Mouse (Mus musculus): ENCODE measurements at regions not wholly inside any gene's neighbourhood (a gene's known extent, or its start where the extent isn't known, plus 50 kb on each side); places are given as distances from the start of the nearest gene placed in this dataset.

GRCm38 (mm10) chr9:46737446-46737845, 261.1 kb upstream of the Gm4791 start:
- no peak for DNase-seq (ENCODE audit: low spot score in 2 of 2)

- no peak for DNase-seq (ENCODE audit: low spot score in 2 of 2)
Measured at GRCm38 (mm10) chr9:46736232-46736631, 262.3 kb upstream of the Gm4791 start.

DNA sequence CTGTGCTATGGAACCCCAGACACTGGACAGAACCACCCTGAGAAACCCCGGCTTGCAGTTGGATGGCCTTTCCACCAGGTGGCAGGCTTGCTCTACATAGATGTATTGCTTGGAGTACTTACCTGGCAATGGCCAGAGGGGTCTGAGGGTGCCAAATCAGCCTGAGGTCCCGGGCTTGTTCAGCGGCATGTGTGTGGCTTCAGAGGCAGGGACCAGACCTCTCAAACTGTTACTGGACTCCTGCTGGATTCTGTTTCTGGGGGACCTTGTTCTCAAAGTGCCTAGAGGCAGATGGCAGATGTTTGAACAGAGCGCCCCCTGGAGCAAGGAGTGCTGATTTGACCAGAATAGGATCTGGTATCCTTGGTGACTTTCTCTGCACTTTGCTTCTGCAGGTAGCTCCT, 262.9 kb upstream of the Gm4791 start:
- peak; percentile 11 to 57 for DNase-seq (ENCODE audit: low spot score in 2 of 2)

DNA sequence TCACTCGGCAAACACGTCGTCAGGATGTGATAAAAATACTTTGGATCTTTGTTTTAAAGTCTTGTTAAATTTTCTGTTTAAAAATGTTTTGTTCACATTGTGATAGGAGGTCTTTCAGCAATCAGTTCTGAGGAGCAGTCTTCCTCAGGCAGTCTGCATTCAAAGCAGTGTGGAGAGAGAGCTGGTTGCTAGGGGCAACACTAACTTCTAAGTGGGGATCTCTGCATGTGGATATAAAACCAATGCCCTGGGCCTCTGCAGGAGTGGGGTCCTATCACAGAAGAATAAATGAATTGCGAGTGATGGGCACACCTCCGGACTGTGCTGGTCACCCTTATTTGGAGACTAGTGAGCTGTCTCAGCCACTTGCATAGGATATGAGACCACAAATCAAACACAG, 270.1 kb upstream of the Gm4791 start:
- DNase-seq (ENCODE audit: low spot score in 2 of 2) = no peak

DNA sequence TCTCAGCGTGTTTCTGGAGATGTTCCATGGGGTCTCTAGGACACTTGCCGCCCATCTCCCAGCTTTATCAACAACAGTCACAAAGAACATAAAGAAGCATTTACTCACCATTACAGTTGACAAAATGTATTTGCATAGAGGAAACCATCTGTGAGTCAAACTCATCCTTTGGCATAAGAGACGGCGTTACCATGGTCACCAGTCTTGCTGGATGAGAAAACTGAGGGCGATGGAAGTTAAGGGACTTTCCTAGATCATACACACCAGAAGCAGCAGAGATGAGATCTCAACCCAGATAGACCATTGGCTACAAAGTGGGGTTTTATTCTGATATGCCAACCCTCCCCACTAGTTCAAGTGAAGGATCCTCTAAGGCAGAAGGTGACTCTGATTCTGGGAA, 274.3 kb upstream of the Gm4791 start:
- DNase-seq (ENCODE audit: low spot score in 2 of 2) = no peak

DNA sequence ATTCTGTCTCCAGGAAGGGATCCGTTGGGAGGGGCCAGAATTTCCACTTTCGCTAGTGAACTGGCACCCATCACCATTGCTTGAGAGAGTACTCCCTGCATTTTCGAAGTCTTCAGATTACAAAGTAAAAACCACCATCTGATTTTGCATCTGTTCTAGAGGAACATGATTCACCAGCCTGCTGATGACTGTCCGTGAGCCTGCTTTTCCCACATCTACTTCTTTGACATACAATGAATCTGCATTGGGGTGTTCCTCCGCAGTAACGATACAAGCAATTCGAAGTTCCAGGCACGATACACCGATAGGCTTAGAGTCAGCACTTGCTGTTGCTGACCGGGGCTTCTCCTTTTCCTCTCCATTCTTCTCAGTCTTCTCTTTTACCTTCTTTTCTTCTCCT, 285.1 kb upstream of the Gm4791 start:
- DNase-seq (ENCODE audit: low spot score in 2 of 2) = no peak

GRCm38 (mm10) chr9:46704151-46704905, 294.2 kb upstream of the Gm4791 start:
- DNase-seq (ENCODE audit: low spot score in 2 of 2) = no peak

- DNase-seq (ENCODE audit: low spot score in 2 of 2) = no peak
Measured at GRCm38 (mm10) chr9:46703674-46704073, 294.9 kb upstream of the Gm4791 start.

- DNase-seq (ENCODE audit: low spot score in 2 of 2) = no peak
Measured at GRCm38 (mm10) chr9:46702901-46703636, 295.5 kb upstream of the Gm4791 start.

- DNase-seq (ENCODE audit: low spot score in 2 of 2) = no peak
Measured at GRCm38 (mm10) chr9:46702053-46702900, 296.3 kb upstream of the Gm4791 start.

DNA sequence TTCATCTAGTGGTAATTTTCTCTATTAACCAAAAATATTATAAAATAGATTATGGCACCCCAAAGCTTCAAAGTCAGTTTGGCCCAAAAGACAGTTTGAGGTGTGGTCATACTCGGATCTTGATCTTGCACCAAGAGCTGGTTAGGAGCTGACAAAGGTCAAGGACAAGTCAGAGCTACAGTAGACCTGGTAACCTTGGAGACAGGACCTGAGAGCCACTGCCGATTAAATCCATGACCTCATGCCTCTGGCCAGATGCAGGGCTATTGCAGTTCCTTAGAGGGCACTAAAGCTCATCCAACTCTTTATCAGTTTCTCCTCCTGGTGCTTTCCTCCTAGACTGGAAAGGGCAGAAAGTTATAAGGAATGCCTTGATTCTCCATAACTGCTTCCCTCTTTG, 302.4 kb upstream of the Gm4791 start:
- DNase-seq (ENCODE audit: low spot score in 2 of 2) = no peak

GRCm38 (mm10) chr9:46689331-46689730, 309.2 kb upstream of the Gm4791 start:
- no peak for DNase-seq (ENCODE audit: low spot score in 2 of 2)

GRCm38 (mm10) chr9:46684113-46684850, 314.3 kb upstream of the Gm4791 start:
- no peak for DNase-seq (ENCODE audit: low spot score in 2 of 2)

- DNase-seq (ENCODE audit: low spot score in 2 of 2) = no peak
Measured at GRCm38 (mm10) chr9:46672050-46672449, 326.5 kb upstream of the Gm4791 start.

- no peak for DNase-seq (ENCODE audit: low spot score in 2 of 2)
Measured at GRCm38 (mm10) chr9:46654422-46654821, 334.6 kb upstream of the 4931429L15Rik start.

GRCm38 (mm10) chr9:46647238-46647922, 327.6 kb upstream of the 4931429L15Rik start:
- no peak for DNase-seq (ENCODE audit: low spot score in 2 of 2)

DNA sequence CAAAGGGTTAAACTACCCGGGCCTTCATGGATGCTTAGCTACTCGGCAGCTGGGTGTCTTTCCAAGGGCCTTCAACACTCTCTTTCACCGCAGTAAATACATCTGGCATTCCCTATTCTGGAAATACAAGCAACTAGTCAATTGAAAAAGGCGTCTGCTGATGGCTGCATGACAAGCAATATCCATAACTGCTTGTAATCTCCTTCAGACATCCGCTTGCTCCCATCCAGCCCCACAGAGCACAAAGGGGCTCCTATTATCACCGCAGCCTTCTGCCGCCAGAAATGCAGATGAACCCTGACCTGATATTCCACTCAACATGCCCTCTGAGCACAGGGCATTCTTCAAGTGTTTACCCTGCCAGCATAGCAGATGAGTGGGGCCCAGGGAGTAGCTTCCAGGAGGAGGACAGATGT, 325.7 kb upstream of the 4931429L15Rik start:
- no peak for DNase-seq (ENCODE audit: low spot score in 2 of 2)

DNA sequence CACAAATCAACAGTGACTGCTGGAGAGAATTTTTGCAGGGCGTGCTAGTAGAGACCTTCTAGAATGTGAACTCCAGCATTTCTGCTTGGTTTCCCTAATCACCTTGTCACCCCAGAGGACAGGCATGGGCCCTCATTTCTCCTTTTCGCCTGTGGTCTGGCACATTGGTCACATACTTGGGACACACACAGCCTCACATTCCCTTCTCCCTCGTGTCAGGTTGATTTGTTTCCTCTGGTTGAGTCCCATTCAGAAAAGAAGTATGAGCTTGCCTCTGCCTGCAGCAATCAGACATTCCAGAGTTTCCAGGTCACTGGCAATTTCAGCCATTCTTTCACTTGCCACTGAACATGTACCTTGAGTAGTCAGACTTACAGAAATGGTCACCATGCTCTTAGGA, 323.8 kb upstream of the 4931429L15Rik start:
- DNase-seq (ENCODE audit: low spot score in 2 of 2) = no peak

- peak in 1 of 2 experiments; percentile 17 for DNase-seq (ENCODE audit: low spot score in 2 of 2)
Measured at GRCm38 (mm10) chr9:46642696-46643095, 322.9 kb upstream of the 4931429L15Rik start.

DNA sequence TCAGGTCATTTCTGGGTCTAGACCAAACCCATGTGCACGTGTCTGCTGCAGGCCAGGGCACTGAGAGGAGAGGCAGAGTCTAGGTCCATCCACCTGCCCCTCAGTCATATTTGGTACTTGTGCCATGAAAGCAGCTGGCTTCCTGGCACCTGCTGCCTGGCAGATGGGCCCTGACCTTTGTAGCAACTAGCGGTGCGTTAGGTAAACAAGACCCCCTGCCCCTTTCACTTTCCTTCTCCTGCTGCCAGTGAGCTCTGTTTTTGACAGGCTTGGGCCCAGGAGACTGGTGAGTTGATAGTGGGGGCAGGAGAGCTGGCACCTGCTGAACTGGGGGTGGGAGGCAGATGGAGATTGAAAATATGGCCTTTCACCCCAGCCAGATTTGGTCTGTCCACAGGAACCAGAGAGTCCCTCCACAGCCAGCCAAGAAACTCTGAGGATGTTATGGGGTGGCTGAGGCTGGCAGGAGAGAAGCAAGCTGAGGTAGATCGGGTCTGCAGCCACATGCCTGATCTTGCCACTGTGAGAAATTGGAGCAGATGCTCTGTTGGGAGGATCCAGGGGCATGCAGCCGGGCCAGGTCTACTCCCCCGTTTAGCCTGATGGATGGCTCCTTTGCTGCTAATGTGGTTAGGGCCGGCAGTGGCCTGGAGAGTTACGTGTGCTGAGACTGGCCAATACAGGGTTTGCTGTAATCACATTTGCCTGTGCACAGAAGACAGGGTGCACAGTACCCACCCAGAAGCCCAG, 316.6 kb upstream of the 4931429L15Rik start:
- no peak for DNase-seq (ENCODE audit: low spot score in 2 of 2)
